Mouse (Mus musculus) lung, embryonic 15.5 days (tissue): ENCODE measurements around the gene Mast1. TPM values are rescaled to one million over a fixed set of nuclear protein-coding genes. Genes with fewer than 3 reads are reported as not detected.
A peak's percentile ranks its signal among the peaks of the same experiment; 100 is the strongest.

ENCODE experiments used
- ATAC-seq: fragments of 200-750 bp; cut with Nextera tagmentation; 2 replicates; pipeline ENCODE4 v1.8.0; 2017; ENCODE audit warnings: moderate number of reproducible peaks, borderline replicate concordance; ENCODE audit not compliant: low FRiP score, low TSS enrichment; ENCODE audit errors: extremely low read depth
- H3K27ac ChIP-seq: fragments of 300-500 bp; sonication (generic); 2 replicates; pipeline ENCODE4 v1.5.1; 2015; ENCODE audit warnings: moderate library complexity, mild to moderate bottlenecking, inconsistent platforms
- H3K27me3 ChIP-seq: fragments of 300-500 bp; sonication (generic); 2 replicates; pipeline ENCODE4 v1.6.1; 2015; ENCODE audit warnings: inconsistent platforms
- H3K36me3 ChIP-seq: fragments of 300-500 bp; sonication (generic); 2 replicates; pipeline ENCODE4 v1.6.1; 2015; ENCODE audit warnings: inconsistent platforms
- H3K4me1 ChIP-seq: fragments of 300-500 bp; sonication (generic); 2 replicates; pipeline ENCODE4 v1.6.1; 2015; ENCODE audit warnings: inconsistent platforms
- H3K4me2 ChIP-seq: fragments of 300-500 bp; sonication (generic); 2 replicates; pipeline ENCODE4 v1.6.1; 2015; ENCODE audit warnings: inconsistent platforms, mild to moderate bottlenecking, moderate library complexity
- H3K4me3 ChIP-seq: fragments of 300-500 bp; sonication (generic); 2 replicates; pipeline ENCODE4 v1.5.1; 2015; ENCODE audit warnings: mild to moderate bottlenecking, inconsistent platforms
- H3K9ac ChIP-seq: fragments of 300-500 bp; sonication (generic); 2 replicates; pipeline ENCODE4 v1.6.1; 2015; ENCODE audit warnings: inconsistent platforms
- H3K9me3 ChIP-seq: fragments of 300-500 bp; sonication (generic); 2 replicates; pipeline ENCODE4 v1.6.1; 2016; ENCODE audit warnings: inconsistent platforms
- WGBS: fragments of 180-500 bp; shearing (Covaris S2); methylation state at CpG from one replicate; pipeline ENCODE4 v1.1.7; 2015; 5-methylcytosine and 5-hydroxymethylcytosine counted together
- polyA plus RNA-seq: library from polyadenylated mRNA; unstranded; fragments of >200 nt; fragmentation: Nextera tagmentation; extraction: Ambion mirVana; gene quantifications from 2 replicates; pipeline ENCODE4 v1.2.1, GENCODE M21; 2015

Mast1 gene
- 0.49 TPM in 2 replicates for polyA plus RNA-seq

GRCm38 (mm10) chr8:84936962-84937546 lies at the start of gene Mast1:
TSS of gene Mast1 (minus strand) at chr8:84937359.
- Histone ChIP-seq H3K9me3 (no peaks in the 10 kb centered on the region), H3K9ac (no peak within 1 kb of the TSS), H3K27me3 (peaks cover 75% of the 10 kb centered on the region), H3K4me2 (peak within 1 kb of the TSS; percentile 64), H3K27ac (no peak within 1 kb of the TSS), H3K4me1 (peaks cover 12% of the 10 kb centered on the region), H3K36me3 (no peaks in the 10 kb centered on the region), H3K4me3 (peak within 1 kb of the TSS; percentile 32)
- ATAC-seq: no peak; the same call in 1 of the 2 replicates
- under 1% methylated on average over 47 of the region's 50 CpGs for WGBS

GRCm38 (mm10) chr8:84986379-84986945 lies 49.3 kb upstream of the Mast1 start:
- H3K9me3 ChIP-seq: no peaks in the 10 kb centered on the region
- H3K4me3 ChIP-seq: peak overlapping the region; percentile 49
- peaks cover 3% of the 10 kb centered on the region; the same call in 1 of the 2 replicates for H3K27me3 ChIP-seq
- peaks cover 60% of the 10 kb centered on the region for H3K4me1 ChIP-seq
- H3K9ac ChIP-seq: no peak overlapping the region
- H3K36me3 ChIP-seq: no peaks in the 10 kb centered on the region
- ATAC-seq: no peak
- peak overlapping the region; percentile 87 for H3K27ac ChIP-seq
- WGBS: 31% methylated on average over 8 of the region's 8 CpGs
- peak overlapping the region; percentile 99 for H3K4me2 ChIP-seq

- peak; percentile 28 for ATAC-seq
- Histone ChIP-seq H3K4me2 (peak overlapping the region; percentile 99), H3K4me1 (peaks cover 60% of the 10 kb centered on the region), H3K4me3 (peak overlapping the region; percentile 49), H3K9ac (peak overlapping the region; percentile 52), H3K36me3 (no peaks in the 10 kb centered on the region), H3K27ac (peak overlapping the region; percentile 87), H3K27me3 (peaks cover 3% of the 10 kb centered on the region; the same call in 1 of the 2 replicates), H3K9me3 (no peaks in the 10 kb centered on the region)
- WGBS: 1% methylated on average over 53 of the region's 53 CpGs
These were observed 48.7 kb upstream of the Mast1 start for GRCm38 (mm10) chr8:84985684-84986378.

- Histone ChIP-seq H3K27me3 (peaks cover 3% of the 10 kb centered on the region; the same call in 1 of the 2 replicates), H3K4me2 (peak overlapping the region; percentile 99), H3K4me1 (peaks cover 65% of the 10 kb centered on the region), H3K9me3 (no peaks in the 10 kb centered on the region), H3K4me3 (peak overlapping the region; percentile 49), H3K9ac (peak overlapping the region; percentile 52), H3K27ac (peak overlapping the region; percentile 87), H3K36me3 (no peaks in the 10 kb centered on the region)
- under 1% methylated on average over 23 of the region's 23 CpGs for WGBS
- no peak for ATAC-seq
These were observed 48.0 kb upstream of the Mast1 start for GRCm38 (mm10) chr8:84985049-84985683.

GRCm38 (mm10) chr8:84984294-84985048 lies 47.3 kb upstream of the Mast1 start:
- Histone ChIP-seq H3K27ac (peak overlapping the region; percentile 87), H3K4me2 (peak overlapping the region; percentile 99), H3K9ac (peak overlapping the region; percentile 52), H3K9me3 (no peaks in the 10 kb centered on the region), H3K36me3 (no peaks in the 10 kb centered on the region), H3K27me3 (peaks cover 3% of the 10 kb centered on the region; the same call in 1 of the 2 replicates), H3K4me1 (peaks cover 70% of the 10 kb centered on the region), H3K4me3 (peak overlapping the region; percentile 49)
- ATAC-seq: peak; percentile 6; the same call in 1 of the 2 replicates
- 5% methylated on average over 16 of the region's 16 CpGs for WGBS

GRCm38 (mm10) chr8:84982499-84983011 lies 45.4 kb upstream of the Mast1 start:
- H3K27ac ChIP-seq: peak overlapping the region; percentile 93
- WGBS: 53% methylated on average over 3 of the region's 3 CpGs
- H3K4me1 ChIP-seq: peaks cover 80% of the 10 kb centered on the region
- no peaks in the 10 kb centered on the region for H3K36me3 ChIP-seq
- ATAC-seq: no peak
- no peak overlapping the region for H3K9ac ChIP-seq
- 0 out of 2 replicates have a peak, but pooled peaks cover 3% of the 10 kb centered on the region for H3K27me3 ChIP-seq
- H3K4me3 ChIP-seq: no peak overlapping the region
- no peaks in the 10 kb centered on the region for H3K9me3 ChIP-seq
- no peak overlapping the region for H3K4me2 ChIP-seq

GRCm38 (mm10) chr8:84981644-84982498 lies 44.7 kb upstream of the Mast1 start:
- 66% methylated on average over 15 of the region's 15 CpGs for WGBS
- Histone ChIP-seq H3K9me3 (no peaks in the 10 kb centered on the region), H3K4me1 (peaks cover 87% of the 10 kb centered on the region), H3K9ac (no peak overlapping the region), H3K27me3 (0 out of 2 replicates have a peak, but pooled peaks cover 2% of the 10 kb centered on the region), H3K36me3 (no peaks in the 10 kb centered on the region), H3K27ac (peak overlapping the region; percentile 93), H3K4me2 (no peak overlapping the region; the same call in 1 of the 2 replicates), H3K4me3 (no peak overlapping the region)
- no peak for ATAC-seq

- WGBS: 21% methylated on average over 11 of the region's 11 CpGs
- Histone ChIP-seq H3K36me3 (no peaks in the 10 kb centered on the region), H3K27ac (peak overlapping the region; percentile 93), H3K9me3 (no peaks in the 10 kb centered on the region), H3K4me2 (peak overlapping the region; percentile 99), H3K4me3 (peak overlapping the region; percentile 41), H3K27me3 (no peaks in the 10 kb centered on the region), H3K9ac (peak overlapping the region; percentile 36), H3K4me1 (peaks cover 87% of the 10 kb centered on the region)
- no peak for ATAC-seq
These were observed 43.6 kb upstream of the Mast1 start for GRCm38 (mm10) chr8:84980622-84981358.

GRCm38 (mm10) chr8:84979599-84980421 lies 42.7 kb upstream of the Mast1 start:
- Histone ChIP-seq H3K9me3 (no peaks in the 10 kb centered on the region), H3K9ac (peak overlapping the region; percentile 39), H3K27ac (peak overlapping the region; percentile 93), H3K4me1 (peaks cover 86% of the 10 kb centered on the region), H3K4me3 (peak overlapping the region; percentile 41), H3K36me3 (peaks cover 3% of the 10 kb centered on the region; the same call in 1 of the 2 replicates), H3K27me3 (no peaks in the 10 kb centered on the region), H3K4me2 (peak overlapping the region; percentile 99)
- 2% methylated on average over 41 of the region's 42 CpGs for WGBS
- ATAC-seq: peak; percentile 46
